Mouse (Mus musculus) layer of hippocampus, postnatal 25 days (tissue): ENCODE data around the gene Sv2b. TPM values are rescaled to one million over a fixed set of nuclear protein-coding genes. Genes with fewer than 3 reads are reported as not detected.
A peak's percentile ranks its signal among the peaks of the same experiment; 100 is the strongest.
"Not testable (repeated sequence)": the region's sequence is repeated elsewhere in the genome, so short reads cannot be mapped to it uniquely, and the experiment has no call there.

Experiments used
- DNase-seq, 2 experiments: peaks; one replicate each; pipeline ENCODE4 v3.0.0; 2022; ENCODE audit warnings: mixed read lengths in 2 of 2, low spot score in 1 of 2; ENCODE audit errors: extremely low spot score in 1 of 2
- total RNA-seq, 2 experiments: library from RNA; stranded (reverse); gene quantifications; 2 replicates each; pipeline ENCODE4 v1.2.3; 2021

Gene Sv2b
- 100 to 1,000 TPM; 289 to 325 TPM for total RNA-seq

DNA sequence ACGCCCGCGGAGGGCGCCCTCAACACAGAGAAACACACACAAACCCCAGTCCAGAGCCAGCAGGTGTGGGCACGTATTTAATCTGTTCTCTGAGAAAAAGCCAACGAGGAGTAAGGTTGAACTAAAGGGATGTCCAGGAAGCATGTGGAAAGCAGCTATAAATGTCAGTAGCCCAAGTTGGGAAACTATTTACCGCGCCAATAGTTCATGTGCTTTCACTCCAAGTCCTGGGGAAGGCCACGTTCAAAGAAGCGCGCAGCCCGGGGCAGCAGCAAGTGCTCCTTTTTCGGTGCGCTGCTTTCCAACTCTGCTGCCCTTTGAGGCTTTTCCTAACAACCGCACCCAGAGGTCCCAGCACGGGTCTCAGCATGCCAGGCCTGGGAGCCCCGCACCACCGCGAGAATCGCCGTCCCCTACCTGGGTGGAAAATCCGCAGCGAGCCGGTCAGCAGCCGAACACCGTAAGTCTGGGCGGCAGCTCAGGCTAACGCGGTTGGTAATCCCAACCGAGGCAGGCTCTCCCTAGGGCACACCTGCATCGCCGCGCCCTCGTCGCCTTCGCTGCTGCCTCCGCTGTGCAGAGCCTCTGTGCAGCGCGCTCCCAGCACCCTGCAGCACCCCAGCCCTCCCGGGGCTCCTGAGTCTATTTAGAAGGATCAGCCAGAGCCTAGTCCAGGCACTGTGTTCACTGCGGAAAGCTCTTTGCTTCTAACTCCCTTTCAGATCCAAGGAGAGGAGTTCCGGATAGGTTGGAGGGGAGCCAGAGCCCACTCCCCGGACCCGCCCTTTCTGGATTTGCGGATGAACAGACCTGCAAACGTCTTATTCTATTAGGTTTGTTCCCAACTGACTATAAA is at the start of gene Sv2b:
Gene Sv2b, minus strand, starts transcription at position 806 of the 856 bp plus-strand sequence.
- peak in 1 of 2 experiments; percentile 18 for DNase-seq

- no peak for DNase-seq
These were observed 49.3 kb upstream of the Sv2b start for GRCm38 (mm10) chr7:75358284-75358851.

DNA sequence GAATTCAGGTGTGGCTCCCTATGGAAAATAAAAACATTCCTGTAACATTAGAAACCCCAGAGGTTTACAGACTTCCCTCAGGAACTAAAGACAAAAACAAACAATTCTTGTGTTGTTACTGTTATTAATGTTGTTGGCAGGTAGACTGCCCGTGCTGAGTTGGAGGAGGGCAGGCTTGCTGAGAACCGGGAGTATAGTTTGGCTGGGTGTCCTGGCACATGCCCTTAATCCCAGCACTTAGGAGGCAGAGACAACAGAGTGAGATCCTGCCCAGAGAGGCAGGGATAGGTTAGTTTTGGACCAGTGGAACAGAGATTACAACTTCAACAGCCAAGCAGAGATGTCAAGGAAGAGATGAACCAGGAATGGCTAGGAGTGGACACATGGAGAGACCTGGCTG is 46.5 kb upstream of the Sv2b start:
- DNase-seq: no peak

GRCm38 (mm10) chr7:75352777-75353374 is 43.8 kb upstream of the Sv2b start:
- no peak for DNase-seq

- no peak for DNase-seq
These were observed 41.1 kb upstream of the Sv2b start for GRCm38 (mm10) chr7:75350172-75350571.

DNA sequence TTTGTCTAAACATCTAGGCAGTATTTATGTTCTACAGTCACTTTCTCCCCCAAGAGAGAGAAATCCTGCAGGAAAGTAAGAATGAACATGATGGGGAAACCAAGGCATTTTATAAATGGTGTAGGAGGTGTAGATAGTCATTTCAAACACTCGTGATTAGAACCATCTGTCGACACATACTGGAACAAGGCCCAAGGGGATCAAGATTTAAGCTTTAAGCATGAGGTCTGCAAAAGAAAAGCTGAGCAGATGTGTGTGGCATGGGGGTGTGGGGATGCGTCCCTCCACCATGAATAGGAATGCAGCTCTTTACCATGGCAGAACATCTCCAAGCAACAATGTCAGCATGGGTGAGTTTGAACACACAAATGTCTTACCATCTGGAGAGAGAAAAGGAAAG is 23.2 kb upstream of the Sv2b start:
- DNase-seq: peak in 1 of 2 experiments; percentile 5

- DNase-seq: no peak
These were observed 20.7 kb upstream of the Sv2b start for GRCm38 (mm10) chr7:75329740-75330142.

- DNase-seq: no peak
These were observed 19.8 kb upstream of the Sv2b start for GRCm38 (mm10) chr7:75328721-75329362.

- DNase-seq: no peak
These were observed 16.2 kb upstream of the Sv2b start for GRCm38 (mm10) chr7:75325273-75325672.

- not testable (repeated sequence) for DNase-seq
These were observed 13.7 kb upstream of the Sv2b start for GRCm38 (mm10) chr7:75322742-75323141.

- no peak for DNase-seq
These were observed 10.9 kb upstream of the Sv2b start for GRCm38 (mm10) chr7:75320009-75320408.

GRCm38 (mm10) chr7:75318320-75318719 is 9.3 kb upstream of the Sv2b start:
- DNase-seq: no peak

DNA sequence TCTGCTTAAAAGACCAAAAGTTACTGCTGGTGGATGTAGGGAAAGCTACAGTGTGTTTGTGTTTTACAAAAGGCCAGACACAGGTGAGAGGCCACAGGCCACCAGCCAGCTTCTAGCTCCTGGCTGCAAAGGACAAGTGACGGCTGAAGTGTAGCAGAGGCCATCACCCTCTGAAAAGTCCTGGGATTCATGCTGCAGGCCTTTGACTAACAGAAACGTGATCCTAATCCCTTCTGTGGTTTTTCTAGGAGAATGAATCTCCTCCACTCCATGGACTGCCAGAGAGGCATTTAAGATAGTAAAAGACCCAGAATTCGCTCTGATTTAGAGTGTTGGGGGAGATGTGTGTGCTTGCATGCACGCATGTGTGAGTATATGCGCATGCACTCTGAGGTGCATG is 5.8 kb upstream of the Sv2b start:
- DNase-seq: no peak

DNA sequence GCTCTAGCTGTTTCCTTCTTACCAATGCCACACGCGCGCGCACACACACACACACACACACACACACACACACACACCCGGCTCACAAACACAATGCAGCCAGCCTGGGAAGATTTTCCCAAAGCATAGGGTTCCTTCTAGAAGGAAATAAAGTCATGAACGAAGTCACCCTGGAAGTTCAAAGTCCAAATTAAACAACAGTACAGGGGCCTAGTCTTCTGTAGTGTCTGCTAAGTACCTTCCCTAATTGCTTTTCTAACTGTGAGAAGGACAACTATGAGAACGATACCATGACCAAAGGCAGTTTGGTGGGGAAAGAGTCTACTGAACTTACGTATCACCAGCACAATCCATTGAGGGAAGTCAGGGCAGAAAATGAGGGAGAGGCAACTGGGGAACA is 508 bp upstream of the Sv2b start:
- DNase-seq: no peak

DNA sequence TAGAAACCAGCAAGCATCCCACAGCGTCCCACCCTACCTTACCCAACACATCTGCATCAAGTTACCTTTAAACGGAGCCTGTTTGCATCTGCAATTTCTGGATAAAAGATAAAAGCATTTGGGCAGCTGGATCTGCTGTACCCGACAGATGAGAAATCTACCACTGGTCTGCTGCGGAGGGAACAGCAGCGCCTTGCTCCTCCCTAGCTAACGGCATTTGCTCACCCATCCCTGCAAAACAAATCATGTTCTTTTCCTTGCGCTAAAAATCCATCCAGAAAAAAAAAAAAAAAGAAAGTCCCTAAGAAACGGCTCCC is 964 bp downstream of the Sv2b start:
- no peak for DNase-seq

- no peak for DNase-seq
These were observed 1.4 kb downstream of the Sv2b start for GRCm38 (mm10) chr7:75307570-75308087.

- DNase-seq: no peak
These were observed 3.1 kb downstream of the Sv2b start for GRCm38 (mm10) chr7:75305901-75306465.

GRCm38 (mm10) chr7:75302523-75303215 is 6.4 kb downstream of the Sv2b start:
- DNase-seq: no peak

DNA sequence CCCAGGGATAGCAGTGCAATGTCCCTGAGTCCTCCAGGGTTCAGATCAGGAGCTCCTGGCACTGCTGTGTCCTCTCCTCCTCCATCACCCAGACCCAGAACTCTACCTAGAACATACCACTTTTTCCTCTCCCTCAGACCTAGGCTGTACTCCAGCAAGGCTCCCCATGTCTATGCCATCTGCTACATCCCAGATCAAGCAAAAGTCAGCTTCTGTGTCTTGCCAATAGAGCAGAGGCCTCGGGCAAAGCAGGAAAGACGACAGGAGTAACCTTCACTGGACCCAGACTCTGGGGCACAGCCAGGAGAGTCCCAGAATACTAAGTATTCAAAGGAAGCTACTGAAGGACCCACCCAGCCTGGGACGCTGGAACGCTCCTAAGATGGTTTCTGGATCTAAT is 9.8 kb downstream of the Sv2b start:
- DNase-seq: no peak

DNA sequence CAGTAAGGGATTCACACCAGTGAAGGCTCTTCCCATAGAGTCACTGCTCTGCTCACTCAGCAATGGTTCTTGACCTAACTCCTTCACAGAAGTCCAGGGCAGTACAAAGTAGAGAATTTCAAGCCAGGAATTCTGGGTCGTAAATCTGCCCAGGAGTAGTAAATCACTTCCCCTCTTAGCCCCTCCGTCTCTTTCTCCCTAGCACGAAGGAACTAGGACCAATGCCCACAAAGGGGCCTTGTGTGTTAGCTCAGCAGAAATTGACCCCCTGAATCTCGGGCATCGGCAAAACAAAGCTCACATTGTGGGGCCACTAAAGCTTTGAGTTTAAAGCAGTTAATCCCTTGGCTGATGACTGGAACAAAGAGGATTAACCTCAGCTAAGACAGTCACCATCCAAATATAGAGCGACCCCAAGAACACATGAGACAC is 12.4 kb downstream of the Sv2b start:
- no peak for DNase-seq
